Mouse (Mus musculus) thymus, postnatal 0 days (tissue): ENCODE measurements around the gene Rnf145. TPM values are rescaled to one million over a fixed set of nuclear protein-coding genes. Genes with fewer than 3 reads are reported as not detected.
"Not testable (repeated sequence)": the region's sequence is repeated elsewhere in the genome, so short reads cannot be mapped to it uniquely, and the experiment has no call there.

ENCODE experiments used
- DNase-seq: peaks from one replicate; pipeline ENCODE4 v3.0.0-alpha.2; 2015; ENCODE audit warnings: low spot score
- polyA plus RNA-seq: library from polyadenylated mRNA; unstranded; fragments of >200 nt; fragmentation: Nextera tagmentation; extraction: Ambion mirVana; gene quantifications from 2 replicates; pipeline ENCODE4 v1.2.1, GENCODE M21; 2015

Rnf145 gene
- polyA plus RNA-seq, 1 experiment from 2014 or later: 120 TPM

- no peak for DNase-seq
These were observed 41.6 kb downstream of the Rnf145 start for GRCm38 (mm10) chr11:44560396-44560795.

- no peak for DNase-seq
These were observed 42.8 kb downstream of the Rnf145 start for GRCm38 (mm10) chr11:44561476-44562015.

- no peak for DNase-seq
These were observed 43.8 kb downstream of the Rnf145 start for GRCm38 (mm10) chr11:44562389-44563135.

GRCm38 (mm10) chr11:44564245-44564864 is 45.6 kb downstream of the Rnf145 start:
- no peak for DNase-seq

GRCm38 (mm10) chr11:44564940-44565339 is 46.2 kb downstream of the Rnf145 start:
- DNase-seq: no peak

GRCm38 (mm10) chr11:44570336-44570735 is 51.6 kb downstream of the Rnf145 start:
- DNase-seq: not testable (repeated sequence)

- DNase-seq: no peak
These were observed 54.0 kb downstream of the Rnf145 start for GRCm38 (mm10) chr11:44572781-44573180.

GRCm38 (mm10) chr11:44573396-44573795 is 54.6 kb downstream of the Rnf145 start:
- DNase-seq: no peak

GRCm38 (mm10) chr11:44574391-44574790 is 55.6 kb downstream of the Rnf145 start:
- DNase-seq: no peak

- no peak for DNase-seq
These were observed 56.1 kb downstream of the Rnf145 start for GRCm38 (mm10) chr11:44574820-44575219.

GRCm38 (mm10) chr11:44577911-44578310 is 59.1 kb downstream of the Rnf145 start:
- peak; percentile 91 for DNase-seq

GRCm38 (mm10) chr11:44581277-44581683 is 62.5 kb downstream of the Rnf145 start:
- peak; percentile 86 for DNase-seq

- DNase-seq: peak; percentile 87
These were observed 67.4 kb downstream of the Rnf145 start for GRCm38 (mm10) chr11:44586047-44586696.

- no peak for DNase-seq
These were observed 74.3 kb downstream of the Rnf145 start for GRCm38 (mm10) chr11:44593016-44593415.

- DNase-seq: no peak
These were observed 76.0 kb downstream of the Rnf145 start for GRCm38 (mm10) chr11:44594768-44595167.

- DNase-seq: no peak
These were observed 88.1 kb downstream of the Rnf145 start for GRCm38 (mm10) chr11:44606881-44607280.

GRCm38 (mm10) chr11:44608646-44609045 is 89.9 kb downstream of the Rnf145 start:
- DNase-seq: no peak

GRCm38 (mm10) chr11:44610971-44611781 is 92.4 kb downstream of the Rnf145 start:
- peak; percentile 75 for DNase-seq

- DNase-seq: no peak
These were observed 93.4 kb downstream of the Rnf145 start for GRCm38 (mm10) chr11:44612156-44612555.

GRCm38 (mm10) chr11:44612681-44613410 is 94.1 kb downstream of the Rnf145 start:
- DNase-seq: no peak
